Mouse (Mus musculus) CH12.LX (cell line): Measurements from ENCODE around the gene Zfp106.

Experiments
- CTCF ChIP-seq, 2 experiments: IDR thresholded peaks in 1 of 2; conservative IDR thresholded peaks in 1 of 2; 2 replicates each; pipeline ENCODE4 v1.5.1; 2011 to 2012; ENCODE audit warnings: low read depth in 2 of 2, low read length in 2 of 2, improper control_type of control experiment in 1 of 2, inconsistent platforms in 1 of 2, mild to moderate bottlenecking in 1 of 2, moderate library complexity in 1 of 2
- ELF1 ChIP-seq: IDR thresholded peaks from 2 replicates; pipeline ENCODE4 v1.6.1; 2014; ENCODE audit warnings: low read depth, mild to moderate bottlenecking, inconsistent platforms, low read length, improper control_type of control experiment
- EP300 ChIP-seq: IDR thresholded peaks from 2 replicates; pipeline ENCODE4 v1.6.1; 2011; ENCODE audit warnings: low read length, improper control_type of control experiment
- IRF4 ChIP-seq: IDR thresholded peaks from 2 replicates; pipeline ENCODE4 v1.6.1; 2014; ENCODE audit warnings: low read depth, mild to moderate bottlenecking, inconsistent platforms, low read length, improper control_type of control experiment
- MAX ChIP-seq: IDR thresholded peaks from 2 replicates; pipeline ENCODE4 v1.6.1; 2011; ENCODE audit warnings: low read length, improper control_type of control experiment
- NELFE ChIP-seq: IDR thresholded peaks from 2 replicates; pipeline ENCODE4 v1.6.1; 2011; ENCODE audit warnings: low read depth, low read length, improper control_type of control experiment
- POLR2A ChIP-seq: IDR thresholded peaks from 2 replicates; pipeline ENCODE4 v1.6.1; 2011; ENCODE audit warnings: low read depth, mild to moderate bottlenecking, improper control_type of control experiment, low read length
- ZC3H11A ChIP-seq: IDR thresholded peaks from 2 replicates; pipeline ENCODE4 v1.6.1; 2012; ENCODE audit warnings: low read depth, mild to moderate bottlenecking, inconsistent platforms, low read length, improper control_type of control experiment
- ZMIZ1 ChIP-seq: IDR thresholded peaks from 2 replicates; pipeline ENCODE4 v1.6.1; 2012; ENCODE audit warnings: low read depth, mild to moderate bottlenecking, inconsistent platforms, low read length, improper control_type of control experiment

DNA sequence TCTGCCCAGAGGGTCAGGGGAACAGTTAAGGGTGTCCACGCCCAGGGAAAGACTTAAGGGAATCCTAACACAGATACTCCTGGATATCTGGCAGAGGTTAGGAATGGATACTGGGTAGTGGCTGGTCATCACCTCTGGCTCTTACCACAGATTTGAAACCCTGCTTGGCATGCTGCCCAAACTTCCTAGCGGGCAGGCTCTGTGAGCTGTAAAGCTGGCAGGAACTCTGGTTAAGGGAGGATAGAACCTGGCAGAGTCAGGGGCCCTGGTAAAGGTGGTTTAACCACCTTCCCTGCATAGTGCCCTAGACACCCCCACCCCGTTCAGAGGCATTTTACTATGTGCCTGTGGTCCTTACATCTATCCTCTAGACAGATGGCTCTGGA is 61.0 kb downstream of the Zfp106 start:
- TF ChIP-seq EP300 (no peak), NELFE (no peak), ZC3H11A (no peak), ZMIZ1 (no peak), CTCF (conservative IDR thresholded peaks at IDR 0.05 in 1 of 2, IDR thresholded peaks at IDR 0.05 in 1 of 2; ENCODE audit: low read depth in 2 of 2, low read length in 2 of 2) (no peak), IRF4 (no peak), POLR2A (no peak), ELF1 (no peak), MAX (no peak)
